Mouse (Mus musculus) embryonic fibroblast, embryonic 13.5 days (primary cell): ENCODE measurements around the gene Git2.

Source experiments
- CTCF ChIP-seq: IDR thresholded peaks from 2 replicates; pipeline ENCODE4 v1.5.1; 2011; ENCODE audit warnings: mild to moderate bottlenecking, control low read depth, low read length, moderate library complexity, borderline replicate concordance; ENCODE audit not compliant: insufficient read depth
- POLR2A ChIP-seq: IDR thresholded peaks from 2 replicates; pipeline ENCODE4 v1.6.1; 2011; ENCODE audit warnings: low read depth, mild to moderate bottlenecking, control low read depth, low read length, moderate library complexity

DNA sequence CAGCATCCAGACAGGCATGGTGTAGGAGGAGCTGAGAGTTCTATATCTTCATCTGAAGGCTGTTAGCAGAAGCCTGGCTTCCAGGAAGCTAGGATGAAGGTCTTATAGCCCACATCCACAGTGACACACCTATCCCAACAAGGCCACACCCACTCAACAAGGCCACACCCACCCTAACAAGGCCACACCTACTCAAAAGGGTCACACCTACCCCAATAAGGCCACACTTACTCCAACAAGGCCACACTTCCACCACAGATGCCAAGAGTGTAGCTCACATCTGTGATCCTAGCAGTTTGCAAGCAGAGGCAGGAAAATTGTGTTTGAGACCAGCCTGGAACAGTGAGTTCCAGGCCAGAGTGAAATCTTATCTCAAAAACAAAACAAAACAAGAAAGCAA lies 87.4 kb downstream of the Git2 start:
- no peak for TF ChIP-seq CTCF
- no peak for TF ChIP-seq POLR2A
